13 mouse cellular contexts compared by ENCODE assay signal in genomic region chr5:124062037-124062824, GRCm38 (mm10). TPM values are rescaled to one million over a fixed set of nuclear protein-coding genes. Genes with fewer than 3 reads are reported as not detected.
DNase-seq lines count a peak whose midpoint lies in the region; ATAC-seq and TF ChIP-seq lines count a peak whose summit lies in the region.
"Had no signal": no experiment of that assay in that cellular context is flagged by ENCODE, and none has a peak within 500 bp of the region (broad histone marks: within the 10 kb centered on the region; RNA-seq: fewer than 3 reads in every experiment).

No protein-coding gene starts in this region.

- TF ChIP-seq EP300 in ES-Bruce4 (IDR thresholded peaks at IDR 0.05; ENCODE audit: insufficient read depth, low read depth, low read length): no peak

- no peak overlapping the region for H3K4me3 ChIP-seq in heart, embryonic 10.5 days
- H3K4me3 ChIP-seq in heart, embryonic 11.5 days (ENCODE audit: low read depth, low read length): no peak overlapping the region
- peak overlapping the region; percentile 6 for H3K4me3 ChIP-seq in ES-Bruce4 (ENCODE audit: low read depth, low read length)
- H3K4me3 ChIP-seq: embryonic facial prominence, embryonic 13.5 days had no signal

- intact Hi-C loops in left cerebral cortex, postnatal 4 days (cut with DNase I): no loop called here
- intact Hi-C loops in left cerebral cortex, postnatal 25 days (cut with DNase I): no loop called here

- H3K9me3 ChIP-seq in heart, embryonic 10.5 days: no peaks in the 10 kb centered on the region
- H3K9me3 ChIP-seq in heart, embryonic 11.5 days (replicated peaks; ENCODE audit: control insufficient read depth, low read length): no peaks in the 10 kb centered on the region
- H3K9me3 ChIP-seq in ES-Bruce4 (replicated peaks; ENCODE audit: control insufficient read depth, insufficient read depth, low read length, poor library complexity, severe bottlenecking): no peaks in the 10 kb centered on the region
- H3K9me3 ChIP-seq: embryonic facial prominence, embryonic 13.5 days had no signal

- peaks cover 25% of the 10 kb centered on the region for H3K4me1 ChIP-seq in heart, embryonic 10.5 days
- H3K4me1 ChIP-seq in heart, embryonic 11.5 days (ENCODE audit: control insufficient read depth, insufficient read depth, low read length): no peaks in the 10 kb centered on the region
- H3K4me1 ChIP-seq in ES-Bruce4 (ENCODE audit: control insufficient read depth, insufficient read depth, low read length): no peaks in the 10 kb centered on the region
- H3K4me1 ChIP-seq: embryonic facial prominence, embryonic 13.5 days had no signal

- H3K9ac ChIP-seq in heart, embryonic 11.5 days (ENCODE audit: low read depth, low read length): no peak overlapping the region
- H3K9ac ChIP-seq in ES-Bruce4 (ENCODE audit: low read depth, poor library complexity, severe bottlenecking): no peak overlapping the region
- H3K9ac ChIP-seq: embryonic facial prominence, embryonic 13.5 days had no signal

- no peak for TF ChIP-seq POLR2A in ES-Bruce4 (IDR thresholded peaks at IDR 0.05; ENCODE audit: insufficient read depth, low read length)

- no peak for TF ChIP-seq CTCF in ES-Bruce4 (IDR thresholded peaks at IDR 0.05; ENCODE audit: low read depth, low read length)

- H3K4me2 ChIP-seq in heart, embryonic 11.5 days: no peak overlapping the region
- H3K4me2 ChIP-seq: embryonic facial prominence, embryonic 13.5 days had no signal

- H3K27me3 ChIP-seq in heart, embryonic 10.5 days (ENCODE audit: insufficient read depth, poor library complexity, severe bottlenecking): 0 out of 2 replicates have a peak, but pooled peaks cover 5% of the 10 kb centered on the region
- 0 out of 2 replicates have a peak, but pooled peaks cover 2% of the 10 kb centered on the region for H3K27me3 ChIP-seq in heart, embryonic 11.5 days (ENCODE audit: control insufficient read depth, insufficient read depth, low read length)
- H3K27me3 ChIP-seq in ES-Bruce4 (ENCODE audit: control insufficient read depth, insufficient read depth, low read length, poor library complexity, severe bottlenecking): no peaks in the 10 kb centered on the region
- H3K27me3 ChIP-seq: embryonic facial prominence, embryonic 13.5 days had no signal

- 76% methylated on average over 12 of the region's 12 CpGs for WGBS in heart, embryonic 10.5 days
- WGBS in heart, embryonic 11.5 days (ENCODE audit: insufficient replicate concordance): 69% methylated on average over 12 of the region's 12 CpGs

- no peak for ATAC-seq in heart, embryonic 11.5 days (replicated peaks; ENCODE audit: insufficient number of reproducible peaks, low FRiP score, low TSS enrichment)
- ATAC-seq: activated CD4-positive, CD25-positive, alpha-beta regulatory T cell, adult 4 months had no signal

- no peak for DNase-seq in heart, embryonic 10.5 days (ENCODE audit: low spot score)
- DNase-seq in left cerebral cortex, postnatal 4 days: peak; percentile 85
- DNase-seq in left cerebral cortex, postnatal 25 days (ENCODE audit: low spot score in 2 of 2): no peak
- DNase-seq in NIH3T3 (ENCODE audit: low read depth): peak; percentile 49
- DNase-seq in gastrocnemius, postnatal 4 days (ENCODE audit: low spot score in 2 of 2): no peak
- no peak for DNase-seq in frontal cortex, postnatal 14 days (ENCODE audit: low spot score in 2 of 2)
- DNase-seq: cerebellum, adult 8-10 months; kidney, adult 8-10 months had no signal

- H3K36me3 ChIP-seq in heart, embryonic 10.5 days: no peaks in the 10 kb centered on the region
- H3K36me3 ChIP-seq in heart, embryonic 11.5 days (ENCODE audit: control insufficient read depth, insufficient read depth, low read length): no peaks in the 10 kb centered on the region
- H3K36me3 ChIP-seq in ES-Bruce4 (ENCODE audit: control insufficient read depth, insufficient read depth, low read length, poor library complexity, severe bottlenecking): no peaks in the 10 kb centered on the region
- H3K36me3 ChIP-seq: embryonic facial prominence, embryonic 13.5 days had no signal

- H3K27ac ChIP-seq in heart, embryonic 10.5 days: peak overlapping the region; percentile 44
- no peak overlapping the region for H3K27ac ChIP-seq in heart, embryonic 11.5 days (ENCODE audit: low read depth, low read length)
- no peak overlapping the region for H3K27ac ChIP-seq in ES-Bruce4 (ENCODE audit: insufficient read depth, low read length)
- H3K27ac ChIP-seq: embryonic facial prominence, embryonic 13.5 days; macrophage had no signal

RNA-seq across cellular contexts. Expression of gene Vps37b, which starts 30.2 kb away (rescaled TPM):
- 54.0 and 61.4 TPM in 2 replicates for polyA plus RNA-seq in heart, embryonic 10.5 days (2016; fragmentation: Nextera tagmentation; extraction: Ambion mirVana)
- 43.3 and 48.2 TPM in 2 replicates for polyA plus RNA-seq in heart, embryonic 11.5 days (2014; fragmentation: Nextera tagmentation; extraction: Ambion mirVana)
- 10 to 100 TPM; 46.2 to 49.9 TPM for total RNA-seq in left cerebral cortex, postnatal 4 days (2021)
- 10 to 100 TPM; 46.7 to 50.6 TPM for total RNA-seq in left cerebral cortex, postnatal 25 days (2021)
- 11.2 and 11.9 TPM in 2 replicates for polyA plus RNA-seq in ES-Bruce4 (2011; ENCODE audit: insufficient read depth, insufficient read length, low read depth, missing spikeins)
- 10 to 100 TPM; 24.4 to 29.3 TPM for total RNA-seq in gastrocnemius, postnatal 4 days (2021)

RNA-seq across cellular contexts. Expression of gene Abcb9, which starts 33.4 kb away (rescaled TPM):
- polyA plus RNA-seq in heart, embryonic 10.5 days (2016; fragmentation: Nextera tagmentation; extraction: Ambion mirVana): 0.89 and 2.4 TPM in 2 replicates
- polyA plus RNA-seq in heart, embryonic 11.5 days (2014; fragmentation: Nextera tagmentation; extraction: Ambion mirVana): 1.1 and 1.4 TPM in 2 replicates
- 10 to 100 TPM; 26.5 to 28.8 TPM for total RNA-seq in left cerebral cortex, postnatal 4 days (2021)
- 10 to 100 TPM; 54.8 to 62.4 TPM for total RNA-seq in left cerebral cortex, postnatal 25 days (2021)
- polyA plus RNA-seq in ES-Bruce4 (2011; ENCODE audit: insufficient read depth, insufficient read length, low read depth, missing spikeins): 0.49 and 0.79 TPM in 2 replicates
- total RNA-seq in gastrocnemius, postnatal 4 days (2021): 1 to 10 TPM; 5.2 to 6.1 TPM

RNA-seq across cellular contexts. Expression of gene Ogfod2, which starts 49.9 kb away (rescaled TPM):
- 19.6 and 20.1 TPM in 2 replicates for polyA plus RNA-seq in heart, embryonic 10.5 days (2016; fragmentation: Nextera tagmentation; extraction: Ambion mirVana)
- polyA plus RNA-seq in heart, embryonic 11.5 days (2014; fragmentation: Nextera tagmentation; extraction: Ambion mirVana): 13.6 and 14.8 TPM in 2 replicates
- total RNA-seq in left cerebral cortex, postnatal 4 days (2021): 10 to 100 TPM; 32.5 to 34.1 TPM
- 10 to 100 TPM; 36.6 to 38.6 TPM for total RNA-seq in left cerebral cortex, postnatal 25 days (2021)
- 4.6 and 6.0 TPM in 2 replicates for polyA plus RNA-seq in ES-Bruce4 (2011; ENCODE audit: insufficient read depth, insufficient read length, low read depth, missing spikeins)
- 10 to 100 TPM in 1 of 2 experiments, 1 to 10 TPM in 1; 9.0 to 11.2 TPM for total RNA-seq in gastrocnemius, postnatal 4 days (2021)

RNA-seq across cellular contexts. Expression of gene Arl6ip4, which starts 53.7 kb away (rescaled TPM):
- polyA plus RNA-seq in heart, embryonic 10.5 days (2016; fragmentation: Nextera tagmentation; extraction: Ambion mirVana): 86.9 and 116 TPM in 2 replicates
- polyA plus RNA-seq in heart, embryonic 11.5 days (2014; fragmentation: Nextera tagmentation; extraction: Ambion mirVana): 65.7 and 74.6 TPM in 2 replicates
- 10 to 100 TPM; 58.1 to 59.9 TPM for total RNA-seq in left cerebral cortex, postnatal 4 days (2021)
- 10 to 100 TPM; 45.9 to 57.4 TPM for total RNA-seq in left cerebral cortex, postnatal 25 days (2021)
- polyA plus RNA-seq in ES-Bruce4 (2011; ENCODE audit: insufficient read depth, insufficient read length, low read depth, missing spikeins): 73.7 and 82.5 TPM in 2 replicates
- total RNA-seq in gastrocnemius, postnatal 4 days (2021): 10 to 100 TPM; 69.9 to 76.4 TPM

Comparison
In these comparisons a context has a peak if more than half of its experiments do, and no peak if none do; other contexts are left out.
1. DNase-seq: peak in left cerebral cortex, postnatal 4 days (single experiment) and NIH3T3 (single experiment); none in heart, embryonic 10.5 days (single experiment), left cerebral cortex, postnatal 25 days (0 of 2), gastrocnemius, postnatal 4 days (0 of 2) and frontal cortex, postnatal 14 days (0 of 2).